Mouse (Mus musculus) spleen, adult 2 months (tissue): ENCODE results near the gene Hddc3.

Experiments used
- CTCF ChIP-seq: fragments of 200-500 bp; IDR thresholded peaks from 2 replicates; pipeline ENCODE4 v1.5.1; 2011; ENCODE audit warnings: mild to moderate bottlenecking, inconsistent platforms; ENCODE audit not compliant: insufficient read depth, insufficient read length, insufficient replicate concordance; ENCODE audit errors: extremely low read depth
- POLR2A ChIP-seq: fragments of 200-500 bp; IDR thresholded peaks from 2 replicates; pipeline ENCODE4 v1.6.1; 2011; ENCODE audit warnings: low read depth, low read length, inconsistent platforms

DNA sequence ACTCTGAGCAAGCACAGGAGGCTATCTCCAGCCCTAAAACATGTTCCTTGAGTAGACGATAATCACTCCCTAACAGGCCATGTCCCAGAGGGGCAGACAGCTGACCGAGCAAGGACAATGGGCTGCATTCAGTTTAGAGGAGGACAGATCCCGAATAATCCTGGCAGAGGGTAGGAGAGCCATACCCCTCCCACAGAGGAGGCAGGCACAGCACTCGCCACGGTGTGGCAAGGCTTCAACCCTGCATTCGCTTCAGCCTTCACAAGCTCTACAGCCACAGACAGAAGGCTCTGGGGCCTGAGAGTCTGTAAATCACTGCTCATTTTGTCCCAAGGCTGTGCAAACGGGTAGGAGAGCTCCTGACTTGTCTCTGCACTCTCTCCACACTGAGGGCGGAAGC is 14.3 kb downstream of the Hddc3 start:
- TF ChIP-seq POLR2A (no peak), CTCF (no peak)
